Mouse (Mus musculus) stomach, postnatal 0 days (tissue): ENCODE results near the gene Raet1d. TPM values are rescaled to one million over a fixed set of nuclear protein-coding genes. Genes with fewer than 3 reads are reported as not detected.
"Not testable (repeated sequence)": the region's sequence is repeated elsewhere in the genome, so short reads cannot be mapped to it uniquely, and the experiment has no call there.

Source experiments
- ATAC-seq: fragments of 200-750 bp; cut with Nextera tagmentation; 2 replicates; pipeline ENCODE4 v1.8.0; 2017; ENCODE audit not compliant: low FRiP score, low TSS enrichment
- DNase-seq: peaks from one replicate; pipeline ENCODE4 v3.0.0-alpha.2; 2016; ENCODE audit warnings: low spot score
- H3K27ac ChIP-seq: fragments of 300-500 bp; sonication (generic); replicated peaks from 2 replicates; pipeline ENCODE4 v1.5.1; 2014; ENCODE audit warnings: mild to moderate bottlenecking, control low read depth
- H3K27me3 ChIP-seq: fragments of 300-500 bp; sonication (generic); 2 replicates; pipeline ENCODE4 v1.6.1; 2014; ENCODE audit warnings: low read length; ENCODE audit not compliant: control insufficient read depth, insufficient read depth
- H3K36me3 ChIP-seq: fragments of 300-500 bp; sonication (generic); 2 replicates; pipeline ENCODE4 v1.6.1; 2014; ENCODE audit warnings: low read length, mixed read lengths; ENCODE audit not compliant: control insufficient read depth, insufficient read depth
- H3K4me1 ChIP-seq: fragments of 300-500 bp; sonication (generic); replicated peaks from 2 replicates; pipeline ENCODE4 v1.6.1; 2014; ENCODE audit warnings: antibody characterized with exemption; ENCODE audit not compliant: control insufficient read depth, insufficient read depth
- H3K4me2 ChIP-seq: fragments of 300-500 bp; sonication (generic); replicated peaks from 2 replicates; pipeline ENCODE4 v1.6.1; 2014; ENCODE audit warnings: low read depth, mild to moderate bottlenecking, control low read depth, moderate library complexity
- H3K4me3 ChIP-seq: fragments of 300-500 bp; sonication (generic); 2 replicates; pipeline ENCODE4 v1.5.1; 2014; ENCODE audit warnings: low read depth, low read length, control low read depth
- H3K9ac ChIP-seq: fragments of 300-500 bp; sonication (generic); 2 replicates; pipeline ENCODE4 v1.6.1; 2014; ENCODE audit warnings: mild to moderate bottlenecking, low read length, control low read depth, mixed read lengths
- H3K9me3 ChIP-seq: fragments of 300-500 bp; sonication (generic); 2 replicates; pipeline ENCODE4 v1.6.1; 2016; ENCODE audit warnings: low read length; ENCODE audit not compliant: control insufficient read depth
- WGBS: fragments of 180-500 bp; shearing (Covaris S2); extraction: QIAGEN DNeasy Blood & Tissue Kit; methylation state at CpG from one replicate; pipeline ENCODE4 v1.1.7; 2014; 5-methylcytosine and 5-hydroxymethylcytosine counted together
- polyA plus RNA-seq: library from polyadenylated mRNA; unstranded; fragments of >200 nt; fragmentation: Nextera tagmentation; extraction: Ambion mirVana; gene quantifications from 2 replicates; pipeline ENCODE4 v1.2.1, GENCODE M21; 2015

Raet1d gene
- polyA plus RNA-seq, 1 experiment from 2014 or later: 1.5 TPM

DNA sequence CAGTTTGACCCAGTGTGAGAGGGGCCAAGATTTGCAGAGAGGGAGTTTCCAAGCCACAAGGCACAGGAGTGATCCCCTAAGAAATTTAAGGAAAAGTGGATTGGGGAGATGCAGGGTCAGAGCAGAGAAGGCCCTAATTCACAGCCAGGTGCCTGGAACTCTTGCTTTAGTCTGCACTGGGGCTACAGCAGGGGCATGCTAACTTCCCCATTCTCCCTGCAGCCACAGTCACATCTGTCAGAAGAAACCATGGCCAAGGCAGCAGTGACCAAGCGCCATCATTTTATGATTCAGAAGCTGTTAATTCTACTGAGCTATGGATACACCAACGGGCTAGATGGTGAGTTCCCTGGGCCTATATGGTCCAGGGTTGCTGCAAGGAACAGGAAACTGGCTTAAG lies 2.1 kb downstream of the Raet1d start:
- H3K4me1 ChIP-seq, H3K27ac ChIP-seq, ATAC-seq, H3K9me3 ChIP-seq, H3K4me3 ChIP-seq, H3K4me2 ChIP-seq, H3K9ac ChIP-seq, DNase-seq, H3K27me3 ChIP-seq, H3K36me3 ChIP-seq: not testable (repeated sequence)
- 64% methylated on average over 1 of the region's 2 CpGs for WGBS

DNA sequence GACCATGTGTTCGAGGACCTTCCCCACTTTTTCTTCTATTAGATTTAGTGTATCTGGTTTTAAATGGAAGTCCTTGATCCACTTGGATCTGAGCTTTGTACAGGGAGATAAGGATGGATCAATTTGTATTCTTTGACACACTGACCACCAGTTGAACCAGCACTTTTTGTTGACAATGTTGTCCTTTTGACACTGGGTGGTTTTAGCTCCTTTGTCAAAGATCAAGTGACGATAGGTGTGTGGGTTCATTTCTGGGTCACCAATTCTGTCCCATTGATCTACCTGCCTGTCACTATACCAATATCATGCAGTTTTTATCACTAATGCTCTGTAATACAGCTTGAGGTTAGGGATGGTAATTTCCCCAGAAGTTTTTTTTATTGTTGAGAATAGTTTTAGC lies 4.6 kb downstream of the Raet1d start:
- H3K4me3 ChIP-seq, H3K4me2 ChIP-seq, H3K27ac ChIP-seq, ATAC-seq, H3K9me3 ChIP-seq, H3K36me3 ChIP-seq, H3K4me1 ChIP-seq, H3K27me3 ChIP-seq, DNase-seq, H3K9ac ChIP-seq: not testable (repeated sequence)
- WGBS: 45% methylated on average over 2 of the region's 2 CpGs

DNA sequence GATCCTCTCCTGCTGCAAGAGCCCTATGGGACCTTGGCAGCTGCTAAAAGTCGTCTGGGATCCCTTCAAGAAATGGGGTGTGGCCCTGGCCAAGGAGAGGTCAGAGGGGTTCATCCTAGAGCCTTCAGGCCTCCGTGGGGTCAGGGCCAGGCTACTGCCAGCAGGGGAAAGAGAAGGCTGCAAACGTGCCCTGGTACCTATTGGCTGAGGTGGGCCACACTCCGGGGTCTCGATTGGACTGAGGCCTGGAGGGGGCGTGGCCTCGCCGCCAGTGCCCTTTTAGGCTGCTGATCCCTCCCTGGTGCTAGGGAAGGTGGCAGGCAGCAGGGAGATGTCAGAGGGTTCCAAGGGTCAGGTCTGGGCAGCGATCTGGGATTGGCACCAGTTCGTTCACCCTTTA lies 20.9 kb downstream of the Raet1d start:
- not testable (repeated sequence) for H3K36me3 ChIP-seq

DNA sequence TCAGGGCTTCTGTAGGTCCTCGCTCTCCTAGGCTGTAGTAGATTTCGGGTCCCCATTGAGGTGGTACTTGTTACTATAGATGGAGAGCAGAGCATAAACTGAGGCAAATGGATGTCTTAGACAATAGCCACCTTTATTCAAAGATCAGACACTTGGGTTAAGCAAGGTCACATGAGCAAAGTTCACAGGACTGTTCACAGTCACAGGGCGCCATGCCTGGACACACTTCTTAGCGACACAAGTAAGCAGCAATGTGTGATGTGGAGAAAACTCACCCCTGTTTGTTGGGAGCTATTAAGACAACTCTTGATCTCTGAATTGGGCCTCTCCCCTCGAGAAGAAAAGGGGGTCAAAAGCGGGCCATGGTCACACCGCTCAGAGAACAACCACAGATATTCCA lies 29.8 kb downstream of the Raet1d start:
- DNase-seq: not testable (repeated sequence)
- WGBS: 89% methylated on average over 7 of the region's 7 CpGs

More for the DNA sequence above, 20.9 kb downstream of the Raet1d start:
- H3K4me1 ChIP-seq, DNase-seq, H3K27ac ChIP-seq, H3K4me3 ChIP-seq, ATAC-seq, H3K27me3 ChIP-seq, H3K4me2 ChIP-seq, H3K9ac ChIP-seq, H3K9me3 ChIP-seq: not testable (repeated sequence)
- WGBS: 3% methylated on average over 3 of the region's 10 CpGs

DNA sequence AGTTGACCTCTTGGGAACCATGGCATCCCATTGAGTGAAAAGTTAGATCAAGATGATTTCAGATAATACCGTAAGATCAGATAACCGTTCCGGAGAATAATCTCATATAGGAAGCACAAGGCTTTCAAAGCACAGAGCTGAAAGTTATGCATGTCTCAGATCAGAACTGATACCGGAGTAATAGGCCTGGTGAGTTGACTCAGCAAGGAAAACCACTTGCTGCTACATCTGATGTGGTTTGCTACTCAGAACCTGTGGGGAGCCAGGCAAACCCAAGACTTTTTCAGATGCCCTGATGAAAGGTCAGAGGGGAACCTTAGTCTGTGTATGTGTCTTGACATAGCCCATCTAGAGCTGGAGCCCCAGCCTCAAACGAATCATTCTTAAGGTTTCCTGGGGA lies 31.3 kb downstream of the Raet1d start:
- H3K9ac ChIP-seq, H3K36me3 ChIP-seq, H3K4me2 ChIP-seq, H3K27me3 ChIP-seq, DNase-seq, ATAC-seq, H3K4me1 ChIP-seq, H3K4me3 ChIP-seq, H3K9me3 ChIP-seq, H3K27ac ChIP-seq: not testable (repeated sequence)
- 78% methylated on average over 2 of the region's 5 CpGs for WGBS

More for the DNA sequence above, 29.8 kb downstream of the Raet1d start:
- not testable (repeated sequence) for H3K9me3 ChIP-seq, H3K36me3 ChIP-seq, H3K27me3 ChIP-seq, ATAC-seq, H3K27ac ChIP-seq, H3K4me3 ChIP-seq, H3K4me1 ChIP-seq, H3K4me2 ChIP-seq, H3K9ac ChIP-seq

DNA sequence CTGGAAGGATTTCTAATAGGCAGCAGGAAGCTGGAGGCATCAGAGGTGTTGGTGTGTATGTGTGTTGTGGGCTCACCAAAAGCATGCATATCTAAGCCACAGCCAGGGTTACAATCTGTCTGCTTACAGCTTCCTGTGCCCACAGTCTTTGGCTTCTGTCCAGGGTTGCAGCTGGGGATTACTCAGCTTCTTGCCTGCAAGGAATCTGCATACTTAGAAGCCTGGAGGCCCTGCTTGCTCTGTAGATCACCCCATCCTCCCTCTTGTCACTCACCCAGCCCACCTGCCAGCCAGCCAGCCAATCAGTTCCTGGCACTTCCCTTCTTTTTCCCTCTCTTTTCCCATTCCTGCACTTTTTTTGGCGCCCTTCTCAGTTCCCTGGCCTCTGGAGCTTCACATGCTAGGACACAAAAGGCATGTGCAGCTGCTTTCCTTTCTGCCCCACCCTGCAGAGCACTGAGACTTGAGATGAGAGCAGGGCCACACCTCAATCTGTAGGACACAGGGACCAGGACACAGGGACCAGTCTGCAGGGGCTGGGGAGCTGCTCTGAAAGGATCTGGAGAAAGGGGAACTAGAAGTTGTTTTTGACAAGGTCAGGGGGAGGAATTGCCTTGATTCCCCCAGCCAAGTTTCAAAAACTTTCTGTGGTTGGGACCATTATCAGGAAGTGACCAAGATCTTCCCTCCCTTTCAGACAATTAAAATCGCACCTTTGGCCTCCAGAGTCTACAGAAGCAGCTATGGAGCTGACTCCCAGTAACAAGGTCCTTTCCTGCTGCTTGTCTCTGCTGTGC lies 32.9 kb downstream of the Raet1d start:
- not testable (repeated sequence) for ATAC-seq
- WGBS: no CpG with 5 or more reads among the region's 2 CpGs

DNA sequence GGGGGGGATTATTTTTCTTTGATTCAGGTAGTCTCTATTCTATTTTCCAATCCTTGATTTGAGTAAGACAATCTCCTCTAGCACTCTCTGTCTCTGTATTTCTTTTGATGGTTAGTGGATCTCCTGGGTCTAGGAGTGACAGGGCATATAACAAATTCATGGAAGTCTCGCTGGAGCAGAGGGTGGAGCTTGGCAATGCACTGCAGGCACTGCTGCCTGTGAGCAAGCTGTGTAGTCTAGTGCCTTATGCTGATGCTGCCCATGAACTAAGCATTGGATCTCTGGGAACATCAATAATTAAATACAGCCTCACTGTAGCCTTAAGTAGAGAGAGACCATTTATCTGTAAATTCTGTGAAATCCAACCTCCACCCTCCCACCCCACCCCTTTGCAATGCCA lies 36.3 kb downstream of the Raet1d start:
- H3K4me2 ChIP-seq, H3K27me3 ChIP-seq, H3K9me3 ChIP-seq, H3K4me1 ChIP-seq, H3K4me3 ChIP-seq, H3K27ac ChIP-seq, DNase-seq, ATAC-seq, H3K36me3 ChIP-seq, H3K9ac ChIP-seq: not testable (repeated sequence)
- WGBS: 8% methylated on average over 1 of the region's 1 CpGs

More for the DNA sequence above, 32.9 kb downstream of the Raet1d start:
- H3K4me1 ChIP-seq, H3K27ac ChIP-seq, H3K9me3 ChIP-seq, H3K4me2 ChIP-seq, H3K36me3 ChIP-seq, H3K27me3 ChIP-seq, H3K9ac ChIP-seq, H3K4me3 ChIP-seq, DNase-seq: not testable (repeated sequence)
